Mouse (Mus musculus) CH12.LX (cell line): Measurements from ENCODE around the gene Palm.

Experiments
- MYC ChIP-seq: IDR thresholded peaks from 2 replicates; pipeline ENCODE4 v1.6.1; 2011; ENCODE audit warnings: low read depth, mild to moderate bottlenecking, improper control_type of control experiment, low read length
- SMC3 ChIP-seq: IDR thresholded peaks from 2 replicates; pipeline ENCODE4 v1.6.1; 2011; ENCODE audit warnings: low read depth, low read length, improper control_type of control experiment

DNA sequence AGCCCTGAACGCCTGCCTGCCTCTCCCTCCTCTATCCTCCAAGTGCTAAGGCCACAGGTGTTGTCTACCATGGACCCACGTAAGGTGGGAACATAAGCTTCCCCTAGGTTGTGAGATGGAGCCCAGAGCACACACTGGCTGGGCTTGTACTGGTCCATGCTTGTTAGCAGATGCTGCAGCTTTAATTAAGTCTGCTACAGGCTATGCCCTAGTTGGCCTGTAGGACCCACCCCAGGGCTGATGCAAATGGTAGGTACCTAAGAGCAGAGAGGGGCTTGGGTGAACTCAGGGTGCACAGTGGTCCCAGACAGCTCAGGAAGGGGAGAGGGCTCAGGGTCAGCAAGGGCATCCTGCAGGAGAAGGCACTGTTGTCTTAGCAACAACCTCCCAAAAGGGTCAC lies 3.8 kb upstream of the Palm start:
- TF ChIP-seq MYC (no peak), SMC3 (no peak)
